Mouse (Mus musculus) testis, postnatal 14 days (tissue): ENCODE measurements around the gene Fgfr1op.
"Not testable (repeated sequence)": the region's sequence is repeated elsewhere in the genome, so short reads cannot be mapped to it uniquely, and the experiment has no call there.

Source experiments
- DNase-seq: peaks from one replicate; pipeline ENCODE4 v3.0.0; 2021; ENCODE audit warnings: low spot score

Gene Fgfr1op

DNA sequence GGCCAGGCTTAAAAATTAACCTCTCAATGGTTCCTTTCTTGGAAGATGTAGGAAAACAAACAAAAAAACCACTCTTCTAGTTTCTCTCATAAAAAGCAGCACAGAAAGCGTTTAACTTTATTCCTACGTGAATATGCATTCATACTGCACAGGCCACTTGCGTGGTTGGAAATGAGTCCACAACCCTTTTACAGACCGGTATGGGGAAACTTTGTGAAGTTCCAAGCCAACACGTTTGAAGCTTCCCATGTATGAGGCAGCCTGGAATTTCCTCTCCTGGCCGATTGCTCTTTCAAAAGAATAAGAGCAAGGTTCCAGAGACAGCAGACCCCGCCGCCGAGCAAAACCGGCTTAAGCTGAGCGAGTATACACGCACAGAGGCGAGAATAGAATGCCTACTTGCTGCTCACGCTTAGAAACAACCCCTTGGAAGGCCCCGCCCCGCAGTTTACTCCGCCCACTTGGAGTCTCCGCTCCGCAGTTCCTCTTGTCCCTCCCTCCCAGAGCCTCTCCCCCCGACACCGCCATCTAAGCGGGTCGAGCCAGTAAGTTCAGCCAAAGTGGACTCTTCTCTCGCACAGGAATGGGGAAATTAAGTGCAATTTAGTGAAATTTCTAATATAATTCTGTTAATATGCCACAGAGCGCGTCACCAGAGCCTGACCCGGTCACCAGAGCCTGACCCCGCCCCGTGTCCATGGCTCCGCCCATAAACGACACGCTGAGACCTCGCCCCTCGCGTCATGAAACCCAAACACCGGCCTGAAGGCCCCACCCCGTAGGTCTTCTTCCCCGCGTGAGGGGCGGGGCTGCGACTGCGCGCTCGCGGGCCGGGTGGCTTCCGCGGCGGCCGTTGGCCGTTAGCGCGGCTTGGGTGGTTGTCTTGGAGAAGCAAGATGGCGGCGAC is at the start of gene Fgfr1op:
Fgfr1op (plus strand) TSS at position 801 of the 907 bp plus-strand sequence.
- DNase-seq: not testable (repeated sequence)

DNA sequence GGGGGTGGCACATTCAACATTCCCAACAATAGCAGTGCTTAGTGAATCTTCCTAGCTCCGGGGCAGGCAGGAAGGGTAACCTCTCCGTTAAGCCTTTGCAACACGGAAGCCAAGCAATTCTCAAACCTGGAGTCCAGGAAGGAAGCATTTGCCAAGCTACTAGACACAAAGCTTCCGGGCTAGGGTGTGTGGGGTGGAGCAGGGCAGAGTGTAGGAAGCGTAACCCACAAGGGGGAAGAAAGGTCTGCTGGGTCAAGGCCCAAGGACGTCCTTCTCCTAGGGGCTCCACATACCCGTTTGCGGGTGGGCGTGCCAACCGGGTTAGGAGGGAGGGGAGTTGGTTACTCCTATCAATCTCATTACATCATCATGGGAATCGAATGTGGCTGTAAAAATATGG is 48.9 kb upstream of the Fgfr1op start:
- not testable (repeated sequence) for DNase-seq

DNA sequence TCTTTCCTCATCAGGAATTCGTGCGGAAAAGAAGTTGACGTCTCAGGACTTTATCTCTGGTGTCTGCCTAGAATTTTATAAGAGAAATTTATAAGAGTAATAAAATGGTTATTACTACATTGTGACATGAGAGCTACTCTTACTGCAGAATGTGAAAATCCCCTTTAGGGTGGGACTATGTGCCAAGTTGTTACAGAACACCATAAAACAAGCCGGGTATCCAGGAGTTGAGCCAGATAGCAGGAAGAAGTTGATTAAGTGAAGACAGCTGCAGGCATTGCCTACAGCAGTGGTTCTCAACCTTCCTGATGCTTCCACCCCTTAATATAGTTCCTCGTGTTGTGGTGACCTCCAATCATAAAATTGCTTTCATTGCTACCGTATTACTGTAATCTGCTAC is 48.4 kb upstream of the Fgfr1op start:
- DNase-seq: not testable (repeated sequence)

DNA sequence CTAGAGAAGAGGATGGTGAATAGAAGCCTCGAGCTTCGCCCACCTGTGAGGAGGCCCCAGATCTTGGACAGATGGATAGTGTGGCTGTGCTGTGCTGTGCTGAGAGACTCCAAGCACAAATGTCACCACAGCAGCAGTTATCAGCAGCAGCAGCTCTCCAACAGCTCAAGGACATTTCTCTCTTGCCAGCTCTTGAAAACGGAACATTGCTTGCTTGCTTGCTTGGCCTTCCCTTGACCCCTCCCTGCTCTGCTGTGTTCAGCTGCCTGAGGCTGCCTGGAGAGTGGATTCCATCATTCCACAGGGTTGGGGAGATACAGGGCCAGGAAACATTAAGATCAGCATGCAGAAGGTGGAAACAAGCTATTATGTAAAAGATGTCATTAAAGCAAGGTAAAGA is 42.3 kb upstream of the Fgfr1op start:
- DNase-seq: not testable (repeated sequence)

DNA sequence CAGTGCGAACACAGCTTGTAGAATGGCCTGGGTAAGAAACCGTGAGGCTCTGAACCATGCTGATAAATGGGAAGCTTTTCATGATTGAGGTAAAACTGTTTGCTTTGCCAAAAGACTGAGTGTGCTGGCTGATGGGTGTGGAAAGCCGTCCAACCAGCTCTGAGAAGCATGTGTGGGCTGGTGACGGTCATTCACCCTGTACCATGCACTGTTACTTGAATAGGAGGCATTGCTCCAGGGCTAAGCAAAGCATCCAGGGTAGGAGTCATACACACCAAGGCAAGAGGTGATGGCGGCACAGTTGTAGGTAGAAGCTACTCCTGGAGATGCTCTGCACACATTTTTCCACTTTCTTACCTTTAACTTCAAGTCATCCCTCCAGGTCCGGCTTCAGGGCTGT is 40.7 kb upstream of the Fgfr1op start:
- not testable (repeated sequence) for DNase-seq

DNA sequence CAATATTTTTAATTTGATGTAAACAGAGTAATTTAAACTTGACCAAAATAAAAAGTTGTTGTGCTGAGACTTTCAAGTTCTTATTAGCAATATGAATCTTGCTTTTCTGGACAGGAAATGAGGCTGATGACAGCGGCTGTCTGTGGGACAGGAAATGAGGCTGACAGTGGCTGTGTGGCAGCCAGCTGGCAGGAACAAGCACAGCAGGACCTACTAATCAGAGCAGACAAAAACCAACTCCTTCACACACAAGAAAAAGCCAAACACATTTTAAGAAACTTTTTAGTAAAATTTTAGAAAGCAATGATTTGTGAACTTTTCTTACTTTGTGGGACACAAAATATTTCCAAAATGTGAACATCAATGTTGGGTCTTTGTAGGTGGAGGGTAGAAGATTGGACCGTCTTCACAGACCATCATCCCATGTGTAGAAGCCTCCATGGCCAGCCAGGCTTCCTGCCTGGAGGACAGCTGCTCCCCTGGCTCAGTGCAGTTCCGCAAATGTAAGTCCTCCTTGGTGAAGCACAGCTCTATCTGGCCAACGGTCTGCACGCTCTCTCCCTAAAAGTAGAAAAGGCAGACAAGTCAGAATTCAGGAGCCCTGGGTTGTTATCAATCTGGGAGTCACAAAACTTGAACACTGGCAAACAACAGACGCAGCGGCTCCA is 36.8 kb upstream of the Fgfr1op start:
- DNase-seq: not testable (repeated sequence)

DNA sequence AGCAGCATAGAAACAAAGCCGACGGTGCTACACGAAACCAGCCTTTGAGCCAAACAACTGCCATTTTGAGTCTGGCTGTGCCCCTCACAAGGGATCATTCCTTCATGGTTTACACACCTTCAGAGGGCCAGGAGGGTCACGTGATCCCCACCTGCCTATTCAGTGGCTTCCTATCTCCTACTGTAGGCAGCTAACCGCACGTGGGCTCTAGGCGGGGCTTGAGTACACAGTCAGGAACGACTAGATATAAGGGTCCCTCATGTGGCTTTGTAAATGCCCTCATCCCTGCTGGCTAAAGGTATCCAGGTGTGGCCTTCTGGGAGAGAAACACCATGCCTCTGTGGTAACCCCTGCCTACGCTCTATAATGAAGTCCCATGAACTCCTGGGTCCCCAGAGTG is 35.7 kb upstream of the Fgfr1op start:
- not testable (repeated sequence) for DNase-seq

DNA sequence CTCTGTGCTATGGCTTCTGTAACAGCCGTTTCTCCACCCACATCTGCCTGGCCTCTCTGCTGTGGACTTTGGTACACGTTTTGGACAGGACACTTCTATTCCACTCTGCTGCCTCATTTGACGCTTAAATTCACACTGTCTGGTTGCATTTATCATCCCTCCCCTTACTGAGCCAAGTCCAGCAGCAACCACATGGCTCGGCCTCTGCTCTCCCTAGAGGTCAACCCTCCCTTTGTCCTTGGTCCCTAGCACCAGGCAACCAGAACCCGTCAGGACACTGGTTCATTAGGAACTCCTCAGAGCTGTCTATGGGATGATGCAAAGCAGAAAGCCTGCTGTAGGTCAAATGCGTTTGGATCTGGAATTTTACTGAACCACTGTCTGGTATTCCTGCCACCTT is 34.5 kb upstream of the Fgfr1op start:
- DNase-seq: not testable (repeated sequence)

DNA sequence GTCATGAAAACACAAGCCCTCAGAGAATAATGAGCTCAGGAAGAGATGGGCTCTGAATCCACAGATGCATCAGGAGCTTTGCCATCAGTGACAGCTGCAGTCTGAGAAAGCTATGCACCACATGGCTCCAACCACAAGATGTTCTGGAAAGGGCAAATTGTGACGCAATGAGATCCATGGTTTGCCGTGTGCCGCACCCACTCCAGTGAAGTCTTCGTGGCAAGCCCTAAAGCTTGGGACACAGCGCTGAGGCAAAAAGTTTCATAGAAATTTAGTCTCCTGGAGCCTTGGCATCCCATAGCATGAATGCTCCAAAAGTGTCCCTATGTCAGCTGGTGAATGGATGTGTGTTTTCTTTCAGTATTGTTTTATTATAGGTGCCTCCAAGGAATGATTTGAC is 27.2 kb upstream of the Fgfr1op start:
- DNase-seq: not testable (repeated sequence)

DNA sequence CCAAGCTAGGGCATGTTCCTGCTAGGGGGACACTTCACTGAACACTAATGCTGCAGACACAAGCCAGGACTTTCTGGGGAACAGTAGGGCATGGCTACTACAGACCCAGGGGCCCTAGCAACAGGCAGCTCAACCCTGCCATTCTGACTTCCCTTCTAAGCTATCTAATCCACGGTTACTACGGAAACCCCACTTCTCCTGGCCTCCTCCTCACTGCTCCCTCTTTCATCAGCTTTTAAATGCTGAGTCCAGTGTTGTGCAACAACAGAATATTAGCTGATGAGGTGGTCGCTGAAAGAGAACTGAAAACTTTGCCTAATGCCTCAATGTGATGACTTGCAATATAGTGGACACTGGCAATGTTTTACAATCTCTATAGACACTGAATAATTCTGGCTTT is 25.1 kb upstream of the Fgfr1op start:
- DNase-seq: not testable (repeated sequence)

DNA sequence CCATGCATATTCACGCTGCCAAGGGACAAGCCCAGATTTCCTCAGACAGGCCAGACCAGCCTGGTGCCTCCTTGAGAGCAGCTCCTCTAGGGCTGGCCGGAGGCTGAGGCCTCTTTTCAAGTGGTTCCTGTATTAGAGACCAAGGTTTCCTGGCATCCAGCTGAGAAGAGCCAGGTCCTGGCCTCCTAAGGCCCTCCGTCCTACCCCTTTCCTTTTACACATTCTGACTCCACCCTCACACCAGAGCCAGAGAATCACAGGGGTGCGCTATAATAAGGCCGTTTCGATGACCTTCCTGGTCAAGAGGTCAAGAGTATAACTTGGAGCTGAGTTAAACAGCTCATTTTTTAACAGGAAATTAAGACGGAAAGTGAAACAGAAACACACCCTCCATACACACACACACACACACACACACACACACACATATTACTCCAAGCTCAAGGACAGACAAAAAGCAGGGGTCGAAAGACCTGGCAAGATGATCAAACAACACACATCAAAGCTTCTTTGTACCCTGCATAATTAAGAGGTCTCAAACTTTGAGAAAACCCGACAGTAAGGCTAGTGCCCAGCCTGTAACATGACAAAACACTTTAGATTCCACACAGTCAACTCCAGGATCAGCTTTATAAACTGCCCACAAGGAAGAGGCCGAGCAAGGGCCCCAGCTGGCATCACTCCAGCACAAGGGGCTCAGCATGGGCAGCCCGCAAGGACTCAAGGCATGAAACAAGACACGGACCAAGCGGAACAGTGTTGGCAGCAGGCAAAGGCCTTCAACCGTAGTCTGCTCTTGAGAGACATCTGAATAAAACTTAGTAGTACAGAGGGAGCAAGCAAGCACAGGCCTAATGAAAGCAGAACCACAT is 21.3 kb upstream of the Fgfr1op start:
- not testable (repeated sequence) for DNase-seq

DNA sequence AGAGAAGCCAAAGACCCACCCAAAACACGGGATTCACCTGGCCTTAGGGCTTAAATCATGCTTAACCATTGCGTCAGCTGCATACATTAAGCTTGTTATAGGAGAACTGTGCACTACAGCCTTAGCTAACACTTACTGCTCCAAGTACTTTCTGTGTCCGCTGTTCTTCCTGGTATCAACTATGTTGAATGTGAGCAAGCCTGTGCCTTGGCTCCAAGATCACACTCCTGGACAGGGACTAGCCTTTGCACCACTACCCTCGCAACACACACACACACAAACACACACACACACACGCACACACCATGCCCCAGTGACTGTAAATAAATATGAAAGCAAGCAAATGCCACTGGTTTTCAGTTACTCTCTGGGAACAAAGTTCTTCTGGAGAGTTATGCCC is 18.4 kb upstream of the Fgfr1op start:
- DNase-seq: not testable (repeated sequence)

DNA sequence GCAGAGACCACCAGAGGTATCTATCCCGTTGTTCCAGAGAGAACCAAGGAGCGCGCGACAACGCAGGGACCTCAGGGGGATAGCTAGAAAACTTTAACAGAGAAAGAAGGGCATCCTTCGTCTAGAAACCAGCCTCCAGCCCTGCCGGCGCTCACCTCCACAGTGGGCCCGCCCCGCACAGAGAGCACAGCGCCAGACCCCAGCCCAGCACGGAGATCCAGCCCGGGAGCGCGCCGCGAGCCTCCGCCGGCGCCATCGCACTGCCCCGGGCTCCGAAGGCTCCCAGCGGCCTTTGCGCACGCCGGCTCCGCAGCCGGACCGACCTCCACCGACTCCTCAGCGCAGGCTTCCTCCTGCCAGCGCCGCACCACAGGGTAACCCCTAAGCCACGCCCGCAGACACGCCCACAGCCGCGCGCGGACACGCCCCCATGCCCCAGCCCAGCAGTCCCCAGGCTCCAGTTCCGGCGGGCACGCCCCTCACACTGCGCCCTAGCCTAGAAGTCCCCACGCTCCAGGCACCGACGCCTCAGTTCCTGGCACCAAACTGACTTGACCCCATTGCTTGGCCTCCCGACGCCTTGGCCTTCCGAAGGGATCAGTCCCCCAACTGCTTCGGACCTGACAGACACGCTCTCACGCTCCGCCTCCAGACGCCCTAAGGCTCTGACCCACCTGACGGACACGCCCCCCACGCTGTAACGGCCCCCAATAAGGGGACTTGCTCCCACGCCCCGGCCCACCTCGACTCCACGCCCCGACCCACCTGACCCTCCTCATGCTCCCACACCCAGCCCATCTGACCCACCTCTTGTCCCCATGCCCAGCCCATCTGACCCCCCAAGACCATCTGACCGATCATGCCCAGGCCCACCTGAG is 17.6 kb upstream of the Fgfr1op start, which contains the start of the genes Gm49673 and Rnaset2a:
Gm49673 (minus strand) TSS at position 350 of the 878 bp plus-strand sequence.
Rnaset2a (minus strand) TSS at position 659 of the 878 bp plus-strand sequence.
- DNase-seq: peak; percentile 74

DNA sequence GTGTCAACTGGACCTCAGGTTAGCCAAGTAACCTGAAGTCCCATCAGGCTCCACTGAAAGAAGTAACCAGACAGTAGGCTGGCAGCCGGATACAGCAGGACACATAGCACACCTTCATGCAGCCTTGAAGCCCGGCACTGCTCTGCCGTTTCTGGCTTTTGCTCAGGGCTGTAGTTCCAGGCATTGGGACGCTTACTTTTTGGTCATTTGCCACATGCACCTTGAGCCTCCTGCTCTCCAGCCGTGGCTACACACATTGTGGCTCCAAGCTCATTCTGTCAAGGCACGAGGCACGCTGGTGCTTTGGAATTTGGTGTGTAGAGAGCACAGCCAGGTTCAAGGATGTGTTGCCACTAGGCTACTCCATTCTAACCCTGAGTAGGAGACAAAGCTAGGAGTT is 10.3 kb upstream of the Fgfr1op start:
- DNase-seq: not testable (repeated sequence)

DNA sequence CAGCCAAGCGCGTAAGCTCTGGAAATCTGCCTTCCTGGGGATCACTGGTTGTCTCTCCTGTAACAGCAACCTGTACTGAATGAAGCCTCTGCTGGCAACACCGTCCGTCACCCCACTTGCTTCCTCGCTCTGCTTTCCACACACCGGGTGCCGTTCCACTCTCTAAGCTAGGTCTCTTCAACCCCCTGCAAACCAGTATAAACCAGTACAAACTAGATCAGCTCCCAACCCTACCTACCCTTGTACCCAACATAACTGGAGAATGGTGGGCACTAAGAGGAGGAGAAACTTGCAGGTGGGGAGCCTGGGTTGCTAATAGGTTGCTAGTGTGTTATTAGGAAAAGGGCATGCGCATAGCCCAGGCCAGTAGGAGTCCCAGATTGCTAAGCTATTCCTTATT is 9.3 kb upstream of the Fgfr1op start:
- DNase-seq: not testable (repeated sequence)

DNA sequence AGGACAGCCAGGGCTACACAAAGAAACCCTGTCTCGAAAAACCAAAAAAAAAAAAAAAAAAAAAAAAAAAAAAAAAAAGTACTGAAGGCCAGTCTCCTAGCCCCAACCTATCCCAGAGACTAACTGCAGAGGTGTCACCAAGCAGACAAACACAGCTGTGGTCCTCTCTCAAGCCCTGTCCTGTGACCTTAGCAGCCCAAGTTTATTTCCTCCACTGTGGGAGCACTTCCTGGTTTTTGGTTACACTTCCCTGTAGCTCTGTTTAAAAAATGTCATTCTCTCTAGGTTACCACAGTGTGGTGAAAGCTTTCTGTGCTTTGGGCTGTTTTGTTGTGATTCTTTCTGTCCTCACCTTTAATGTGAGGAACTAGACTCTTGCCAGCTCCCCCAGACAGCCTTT is 6.7 kb upstream of the Fgfr1op start:
- DNase-seq: not testable (repeated sequence)

DNA sequence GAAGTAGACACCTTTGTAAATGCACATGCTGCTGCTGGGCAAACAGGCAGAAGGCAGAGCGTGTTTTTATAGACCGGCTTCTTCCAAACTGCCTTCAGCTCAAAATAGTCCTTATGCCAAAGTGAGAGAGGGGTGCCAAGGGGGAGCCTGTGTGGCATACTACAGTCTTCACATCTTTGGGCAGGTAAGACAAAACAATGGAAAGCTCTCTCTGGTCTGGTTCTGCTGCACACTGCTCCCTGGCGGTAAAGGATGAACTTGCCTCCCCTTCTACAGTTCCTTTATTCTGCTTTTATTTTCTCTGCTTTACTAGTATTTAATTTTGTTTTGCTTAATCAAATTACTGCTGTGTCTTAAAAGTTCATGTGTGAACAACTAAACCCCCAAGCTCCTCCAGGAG is 4.3 kb upstream of the Fgfr1op start:
- not testable (repeated sequence) for DNase-seq

DNA sequence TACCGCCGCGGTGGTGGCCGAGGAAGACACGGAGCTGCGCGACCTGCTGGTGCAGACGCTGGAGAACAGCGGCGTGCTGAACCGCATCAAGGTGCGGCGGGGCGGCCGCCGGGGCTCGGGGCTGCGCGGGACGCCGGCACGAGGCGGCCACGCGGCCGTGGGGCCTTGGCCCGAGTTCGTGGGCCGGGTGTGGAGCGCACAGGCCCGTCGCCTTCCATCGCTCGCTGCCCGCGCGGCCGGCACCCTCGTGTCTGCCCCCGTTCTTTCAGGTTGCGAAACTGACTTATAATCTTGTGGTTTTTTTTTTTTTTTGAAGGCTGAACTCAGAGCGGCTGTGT is 276 bp downstream of the Fgfr1op start:
- DNase-seq: peak; percentile 40

DNA sequence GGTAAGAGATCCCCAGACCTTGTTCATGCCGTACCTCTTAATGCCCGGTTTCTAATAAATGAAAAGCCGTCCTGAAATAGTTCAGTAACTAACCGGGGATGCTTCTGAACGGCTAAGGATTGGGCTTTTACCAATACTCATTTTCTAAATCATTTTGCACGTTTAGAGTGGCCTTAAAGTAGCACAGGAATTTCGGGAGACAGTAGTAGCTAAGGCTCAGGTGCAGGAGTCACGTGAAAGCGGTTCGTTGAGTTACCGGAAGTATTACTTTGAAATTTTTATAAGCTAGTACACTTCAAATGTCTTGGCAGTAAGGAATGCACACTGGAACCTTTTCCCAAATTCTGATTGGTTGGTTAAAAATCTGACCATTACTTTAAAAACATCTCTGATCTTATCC is 676 bp downstream of the Fgfr1op start:
- not testable (repeated sequence) for DNase-seq

DNA sequence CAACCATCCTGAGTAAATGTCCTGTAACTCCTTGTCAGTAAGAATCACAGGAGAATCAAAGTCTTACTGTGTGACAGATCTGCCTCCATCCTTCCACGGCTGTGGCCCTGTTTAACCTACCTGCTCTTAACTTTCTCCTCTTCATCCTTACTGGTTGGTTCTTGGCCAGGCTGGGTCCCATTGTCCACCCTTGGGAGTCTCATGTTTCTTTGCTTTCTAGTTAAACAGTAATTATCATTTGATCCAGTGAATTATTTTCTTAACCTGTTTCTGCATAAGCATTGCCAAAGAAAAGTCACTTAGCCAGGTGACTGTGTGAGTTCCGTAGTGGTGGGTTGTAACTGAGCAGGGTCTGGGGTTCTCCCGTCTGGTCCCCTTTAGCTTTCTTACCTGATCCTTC is 1.2 kb downstream of the Fgfr1op start:
- not testable (repeated sequence) for DNase-seq

DNA sequence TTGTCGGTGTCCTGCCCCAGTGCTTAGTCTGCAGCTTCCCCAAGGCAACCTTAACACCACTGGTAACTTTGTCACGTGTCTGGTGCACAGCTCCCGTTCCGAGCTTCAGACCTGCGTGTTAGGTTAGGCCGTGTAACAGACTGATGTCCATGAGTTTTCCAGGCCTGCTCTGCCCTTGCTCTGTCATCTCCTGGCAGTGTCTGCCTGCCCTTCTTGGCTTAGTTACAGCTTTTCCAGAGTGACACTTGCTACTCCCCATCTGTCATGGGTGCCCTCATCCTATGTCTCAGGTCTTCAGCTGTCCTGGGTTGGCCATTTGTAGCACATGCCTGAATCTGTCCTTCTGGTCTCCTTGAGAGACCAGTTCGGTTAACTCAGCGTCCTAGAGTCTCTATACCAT is 2.1 kb downstream of the Fgfr1op start:
- not testable (repeated sequence) for DNase-seq
